Mouse (Mus musculus): Measurements from ENCODE around the gene Zfp385a.

- TF ChIP-seq CTCF (IDR thresholded peaks at IDR 0.05; ENCODE audit: control insufficient read depth, insufficient read depth, insufficient replicate concordance, low read depth, low read length): no peak
- TF ChIP-seq POLR2A (IDR thresholded peaks at IDR 0.05; ENCODE audit: control insufficient read depth, low read depth, low read length): no peak
Measured at GRCm38 (mm10) chr15:103339166-103339960, 530 bp downstream of the Zfp385a start.

All from testis, adult 2 months (tissue).